Mouse (Mus musculus) hindbrain, embryonic 15.5 days (tissue): ENCODE data around the gene Fermt3. TPM values are rescaled to one million over a fixed set of nuclear protein-coding genes. Genes with fewer than 3 reads are reported as not detected.
"Not testable (repeated sequence)": the region's sequence is repeated elsewhere in the genome, so short reads cannot be mapped to it uniquely, and the experiment has no call there.

Source experiments
- ATAC-seq: fragments of 200-750 bp; cut with Nextera tagmentation; 2 replicates; pipeline ENCODE4 v1.8.0; 2017; ENCODE audit warnings: low read depth, moderate number of reproducible peaks, moderate TSS enrichment; ENCODE audit not compliant: low FRiP score
- H3K27ac ChIP-seq: fragments of 300-500 bp; sonication (generic); replicated peaks from 2 replicates; pipeline ENCODE4 v1.5.1; 2015; ENCODE audit warnings: mild to moderate bottlenecking, inconsistent platforms
- H3K27me3 ChIP-seq: fragments of 300-500 bp; sonication (generic); 2 replicates; pipeline ENCODE4 v1.6.1; 2015; ENCODE audit warnings: control low read depth, inconsistent platforms
- H3K36me3 ChIP-seq: fragments of 300-500 bp; sonication (generic); 2 replicates; pipeline ENCODE4 v1.6.1; 2015; ENCODE audit warnings: control low read depth, inconsistent platforms
- H3K4me1 ChIP-seq: fragments of 300-500 bp; sonication (generic); replicated peaks from 2 replicates; pipeline ENCODE4 v1.6.1; 2015; ENCODE audit warnings: control low read depth, inconsistent platforms
- H3K4me2 ChIP-seq: fragments of 300-500 bp; sonication (generic); 2 replicates; pipeline ENCODE4 v1.6.1; 2015; ENCODE audit warnings: moderate library complexity, mild to moderate bottlenecking, inconsistent platforms
- H3K4me3 ChIP-seq: fragments of 300-500 bp; sonication (generic); 2 replicates; pipeline ENCODE4 v1.5.1; 2015; ENCODE audit warnings: mild to moderate bottlenecking, inconsistent platforms
- H3K9ac ChIP-seq: fragments of 300-500 bp; sonication (generic); 2 replicates; pipeline ENCODE4 v1.6.1; 2015; ENCODE audit warnings: inconsistent platforms
- H3K9me3 ChIP-seq: fragments of 300-500 bp; sonication (generic); 2 replicates; pipeline ENCODE4 v1.6.1; 2016; ENCODE audit warnings: control low read depth, inconsistent platforms
- WGBS: fragments of 180-500 bp; shearing (Covaris S2); methylation state at CpG from one replicate; pipeline ENCODE4 v1.1.7; 2015; 5-methylcytosine and 5-hydroxymethylcytosine counted together
- polyA plus RNA-seq: library from polyadenylated mRNA; unstranded; fragments of >200 nt; fragmentation: Nextera tagmentation; extraction: Ambion mirVana; gene quantifications from 2 replicates; pipeline ENCODE4 v1.2.1, GENCODE M21; 2015

The Fermt3 gene
- polyA plus RNA-seq, 1 experiment from 2014 or later = 4.5 TPM

GRCm38 (mm10) chr19:6995255-6995991 is 23.8 kb downstream of the Fermt3 start:
- H3K27me3 ChIP-seq = no peaks in the 10 kb centered on the region
- WGBS = 53% methylated on average over 21 of the region's 21 CpGs
- H3K27ac ChIP-seq = peak overlapping the region; percentile 57
- no peaks in the 10 kb centered on the region for H3K9me3 ChIP-seq
- ATAC-seq = no peak
- peaks cover 54% of the 10 kb centered on the region for H3K4me1 ChIP-seq
- peaks cover 18% of the 10 kb centered on the region for H3K36me3 ChIP-seq
- H3K4me3 ChIP-seq = peak overlapping the region; percentile 61
- peak overlapping the region; percentile 86 for H3K4me2 ChIP-seq
- H3K9ac ChIP-seq = peak overlapping the region; percentile 68

GRCm38 (mm10) chr19:6994489-6994888 is 24.8 kb downstream of the Fermt3 start:
- WGBS = 91% methylated on average over 8 of the region's 8 CpGs
- no peak overlapping the region for H3K27ac ChIP-seq
- H3K9ac ChIP-seq = 0 out of 2 replicates have a peak overlapping the region, but pooled peaks have one; percentile 68
- peaks cover 10% of the 10 kb centered on the region for H3K36me3 ChIP-seq
- no peaks in the 10 kb centered on the region for H3K9me3 ChIP-seq
- no peaks in the 10 kb centered on the region for H3K27me3 ChIP-seq
- ATAC-seq = no peak
- H3K4me1 ChIP-seq = peaks cover 54% of the 10 kb centered on the region
- peak overlapping the region; percentile 86 for H3K4me2 ChIP-seq
- H3K4me3 ChIP-seq = 0 out of 2 replicates have a peak overlapping the region, but pooled peaks have one; percentile 61

- H3K9me3 ChIP-seq = no peaks in the 10 kb centered on the region
- ATAC-seq = no peak
- H3K36me3 ChIP-seq = peaks cover 5% of the 10 kb centered on the region; the same call in 1 of the 2 replicates
- no peak overlapping the region for H3K27ac ChIP-seq
- H3K4me3 ChIP-seq = no peak overlapping the region
- 88% methylated on average over 8 of the region's 8 CpGs for WGBS
- H3K27me3 ChIP-seq = no peaks in the 10 kb centered on the region
- peaks cover 54% of the 10 kb centered on the region for H3K4me1 ChIP-seq
- no peak overlapping the region for H3K9ac ChIP-seq
- no peak overlapping the region for H3K4me2 ChIP-seq
Observed at GRCm38 (mm10) chr19:6994002-6994401, 25.3 kb downstream of the Fermt3 start.

GRCm38 (mm10) chr19:6993011-6993770 is 26.1 kb downstream of the Fermt3 start:
- ATAC-seq = no peak
- Histone ChIP-seq H3K9me3 (no peaks in the 10 kb centered on the region), H3K4me3 (peak overlapping the region; percentile 55), H3K27me3 (no peaks in the 10 kb centered on the region), H3K36me3 (no peaks in the 10 kb centered on the region), H3K27ac (peak overlapping the region; percentile 54; the same call in 1 of the 2 replicates), H3K4me1 (peaks cover 56% of the 10 kb centered on the region), H3K4me2 (peak overlapping the region; percentile 98), H3K9ac (peak overlapping the region; percentile 44)
- WGBS = 64% methylated on average over 14 of the region's 14 CpGs

DNA sequence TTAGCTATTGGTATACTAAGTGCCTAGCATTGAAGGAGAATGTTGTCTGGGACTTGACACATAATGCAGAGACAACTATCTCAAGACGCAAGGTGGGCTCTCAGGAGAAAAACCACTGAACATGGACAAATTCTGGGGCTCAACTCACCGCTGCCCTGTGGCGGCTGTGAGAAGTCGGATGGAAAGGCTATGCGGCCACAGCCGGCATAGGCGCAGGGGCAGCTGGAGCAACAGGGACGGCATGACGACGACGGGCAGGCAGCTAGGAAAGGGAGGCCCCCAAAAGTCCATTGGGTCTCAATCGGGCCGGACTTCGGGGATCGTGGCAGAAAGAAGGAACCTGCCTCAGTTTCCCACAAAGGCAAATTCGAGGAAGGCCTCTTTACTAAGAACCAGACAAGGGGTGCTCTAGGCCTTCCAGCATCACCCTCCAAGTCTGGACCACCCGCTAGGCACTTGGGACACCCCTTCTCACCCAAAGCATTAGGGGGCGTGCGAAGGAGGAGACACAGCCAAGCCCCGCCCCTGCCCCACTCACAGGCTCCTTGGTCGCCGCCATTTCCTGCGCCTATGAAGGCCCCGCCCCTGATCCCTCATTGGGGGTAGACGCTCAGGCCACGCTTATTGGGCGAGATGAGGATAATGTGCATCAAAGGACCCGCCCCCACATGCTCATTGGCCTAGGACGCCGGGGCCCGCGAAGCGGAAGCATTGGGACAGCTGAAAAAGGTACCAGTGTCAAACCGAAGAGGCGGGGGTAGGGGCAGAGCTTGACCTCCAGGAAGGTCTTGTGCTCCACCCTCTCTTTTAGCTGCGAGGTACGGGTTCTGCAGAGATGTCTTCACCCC is 27.0 kb downstream of the Fermt3 start, which contains the start of gene Dnajc4:
Gene Dnajc4, minus strand, starts transcription at position 562 of the 848 bp plus-strand sequence.
- Histone ChIP-seq H3K4me3 (peak within 1 kb of the TSS; percentile 55), H3K27me3 (no peaks in the 10 kb centered on the region), H3K4me1 (peaks cover 57% of the 10 kb centered on the region), H3K4me2 (peak within 1 kb of the TSS; percentile 98), H3K9me3 (no peaks in the 10 kb centered on the region), H3K27ac (peak within 1 kb of the TSS; percentile 54), H3K9ac (peak within 1 kb of the TSS; percentile 64), H3K36me3 (no peaks in the 10 kb centered on the region)
- 2% methylated on average over 37 of the region's 37 CpGs for WGBS
- ATAC-seq = peak; percentile 94

DNA sequence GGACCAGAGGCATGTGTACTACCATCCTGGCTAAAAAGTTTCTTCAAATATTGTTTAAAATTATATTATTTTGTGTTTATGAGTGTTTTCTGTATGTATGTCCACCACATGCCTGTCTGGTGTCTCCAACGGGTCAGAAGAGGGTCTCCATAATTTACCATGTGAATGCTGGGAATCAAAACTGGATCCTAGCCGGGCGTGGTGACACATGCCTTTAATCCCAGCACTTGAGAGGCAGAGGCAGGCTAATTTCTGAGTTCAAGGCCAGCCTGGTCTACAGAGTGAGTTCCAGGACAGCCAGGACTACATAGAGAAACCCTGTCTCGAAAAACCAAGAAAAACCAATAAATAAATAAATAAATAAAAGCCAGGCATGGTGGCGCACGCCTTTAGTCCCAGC is 28.1 kb downstream of the Fermt3 start:
- not testable (repeated sequence) for H3K27ac ChIP-seq, H3K9me3 ChIP-seq, H3K4me3 ChIP-seq, H3K36me3 ChIP-seq, H3K27me3 ChIP-seq, H3K9ac ChIP-seq, ATAC-seq
- Histone ChIP-seq H3K4me1 (peaks cover 55% of the 10 kb centered on the region), H3K4me2 (peak overlapping the region; percentile 98)
- 94% methylated on average over 6 of the region's 6 CpGs for WGBS

- peaks cover 58% of the 10 kb centered on the region for H3K4me1 ChIP-seq
- 93% methylated on average over 6 of the region's 6 CpGs for WGBS
- no peak for ATAC-seq
- H3K4me3 ChIP-seq = no peak overlapping the region
- H3K27ac ChIP-seq = no peak overlapping the region
- H3K4me2 ChIP-seq = no peak overlapping the region
- H3K36me3 ChIP-seq = no peaks in the 10 kb centered on the region
- H3K9ac ChIP-seq = no peak overlapping the region
- no peaks in the 10 kb centered on the region for H3K27me3 ChIP-seq
- H3K9me3 ChIP-seq = no peaks in the 10 kb centered on the region
Observed at GRCm38 (mm10) chr19:6990712-6991111, 28.6 kb downstream of the Fermt3 start.

- Histone ChIP-seq H3K36me3 (no peaks in the 10 kb centered on the region), H3K4me1 (peaks cover 45% of the 10 kb centered on the region)
Observed at GRCm38 (mm10) chr19:6989251-6989650, 30.0 kb downstream of the Fermt3 start.

DNA sequence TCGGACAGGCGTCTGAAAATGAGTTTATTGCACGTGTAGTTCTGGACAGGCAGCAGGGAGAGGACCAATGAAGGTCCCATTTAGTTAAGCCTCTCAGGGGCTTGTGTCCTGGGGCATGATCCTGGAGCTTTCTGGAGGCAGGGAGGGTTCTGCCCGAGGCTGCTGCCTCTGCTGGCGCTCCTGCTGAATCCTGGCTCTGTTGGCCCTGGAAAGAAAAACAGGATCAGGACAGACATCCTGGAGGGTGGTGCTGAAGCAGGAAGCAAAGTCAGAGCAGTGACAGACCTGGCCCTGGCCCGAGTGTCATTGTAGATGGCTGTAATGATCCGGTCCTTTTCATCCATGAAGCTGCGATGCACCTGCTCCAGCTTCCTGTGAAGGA is 31.4 kb downstream of the Fermt3 start:
- H3K36me3 ChIP-seq = peaks cover 9% of the 10 kb centered on the region; the same call in 1 of the 2 replicates
- no peak for ATAC-seq
- 5% methylated on average over 8 of the region's 8 CpGs for WGBS
- peak overlapping the region; percentile 83 for H3K27ac ChIP-seq
- no peaks in the 10 kb centered on the region for H3K27me3 ChIP-seq
- peak overlapping the region; percentile 73 for H3K4me3 ChIP-seq
- peak overlapping the region; percentile 89 for H3K9ac ChIP-seq
- no peaks in the 10 kb centered on the region for H3K9me3 ChIP-seq
- H3K4me2 ChIP-seq = peak overlapping the region; percentile 86
- H3K4me1 ChIP-seq = peaks cover 33% of the 10 kb centered on the region

More at GRCm38 (mm10) chr19:6989251-6989650, 30.0 kb downstream of the Fermt3 start:
- WGBS = 81% methylated on average over 8 of the region's 8 CpGs
- H3K4me2 ChIP-seq = no peak overlapping the region
- no peak overlapping the region for H3K4me3 ChIP-seq
- no peak overlapping the region for H3K27ac ChIP-seq
- no peaks in the 10 kb centered on the region for H3K27me3 ChIP-seq
- no peak for ATAC-seq
- no peaks in the 10 kb centered on the region for H3K9me3 ChIP-seq
- H3K9ac ChIP-seq = no peak overlapping the region

- H3K4me2 ChIP-seq = peak within 1 kb of the TSS; percentile 86
- H3K9ac ChIP-seq = peak within 1 kb of the TSS; percentile 89
- peaks cover 10% of the 10 kb centered on the region; the same call in 1 of the 2 replicates for H3K36me3 ChIP-seq
- WGBS = under 1% methylated on average over 69 of the region's 85 CpGs
- no peaks in the 10 kb centered on the region for H3K9me3 ChIP-seq
- H3K4me1 ChIP-seq = peaks cover 30% of the 10 kb centered on the region
- H3K4me3 ChIP-seq = peak within 1 kb of the TSS; percentile 73
- no peaks in the 10 kb centered on the region for H3K27me3 ChIP-seq
- H3K27ac ChIP-seq = peak within 1 kb of the TSS; percentile 83
- ATAC-seq = peak; percentile 47
Observed at GRCm38 (mm10) chr19:6987061-6987903, 32.0 kb downstream of the Fermt3 start, which contains the start of gene Vegfb. Gene Vegfb (minus strand): TSS chr19:6987651.
